Mouse (Mus musculus): Measurements from ENCODE around the gene Sgsm2. TPM values are rescaled to one million over a fixed set of nuclear protein-coding genes. Genes with fewer than 3 reads are reported as not detected.

Sgsm2 gene
- total RNA-seq, 4 experiments from 2014 or later: 79.3 to 105 (median 92.2) TPM

DNA sequence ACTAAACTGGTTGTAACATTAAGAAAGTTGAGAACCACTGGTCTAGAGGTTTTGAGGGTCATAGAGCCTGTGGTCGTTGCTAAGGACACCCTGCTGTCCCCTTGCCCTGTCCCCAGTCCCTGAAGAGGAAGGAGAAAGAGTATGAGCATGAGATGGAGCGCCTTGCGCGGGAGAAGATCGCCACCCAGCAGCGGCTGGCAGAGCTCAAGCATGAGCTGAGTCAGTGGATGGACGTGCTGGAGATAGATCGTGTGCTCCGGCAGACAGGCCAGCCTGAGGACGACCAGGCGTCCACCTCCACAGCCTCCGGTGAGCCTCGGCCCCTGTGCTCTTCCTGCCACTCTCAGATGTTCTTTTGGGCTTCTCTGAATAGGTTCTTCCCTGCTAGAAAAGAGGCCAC, 54.8 kb downstream of the Sgsm2 start:
- DNase-seq (ENCODE audit: low spot score in 2 of 2): no peak

- DNase-seq (ENCODE audit: low spot score in 2 of 2): no peak
Observed at GRCm38 (mm10) chr11:74841366-74841765, 55.5 kb downstream of the Sgsm2 start.

- no peak for DNase-seq (ENCODE audit: low spot score in 2 of 2)
Observed at GRCm38 (mm10) chr11:74840739-74841138, 56.1 kb downstream of the Sgsm2 start.

DNA sequence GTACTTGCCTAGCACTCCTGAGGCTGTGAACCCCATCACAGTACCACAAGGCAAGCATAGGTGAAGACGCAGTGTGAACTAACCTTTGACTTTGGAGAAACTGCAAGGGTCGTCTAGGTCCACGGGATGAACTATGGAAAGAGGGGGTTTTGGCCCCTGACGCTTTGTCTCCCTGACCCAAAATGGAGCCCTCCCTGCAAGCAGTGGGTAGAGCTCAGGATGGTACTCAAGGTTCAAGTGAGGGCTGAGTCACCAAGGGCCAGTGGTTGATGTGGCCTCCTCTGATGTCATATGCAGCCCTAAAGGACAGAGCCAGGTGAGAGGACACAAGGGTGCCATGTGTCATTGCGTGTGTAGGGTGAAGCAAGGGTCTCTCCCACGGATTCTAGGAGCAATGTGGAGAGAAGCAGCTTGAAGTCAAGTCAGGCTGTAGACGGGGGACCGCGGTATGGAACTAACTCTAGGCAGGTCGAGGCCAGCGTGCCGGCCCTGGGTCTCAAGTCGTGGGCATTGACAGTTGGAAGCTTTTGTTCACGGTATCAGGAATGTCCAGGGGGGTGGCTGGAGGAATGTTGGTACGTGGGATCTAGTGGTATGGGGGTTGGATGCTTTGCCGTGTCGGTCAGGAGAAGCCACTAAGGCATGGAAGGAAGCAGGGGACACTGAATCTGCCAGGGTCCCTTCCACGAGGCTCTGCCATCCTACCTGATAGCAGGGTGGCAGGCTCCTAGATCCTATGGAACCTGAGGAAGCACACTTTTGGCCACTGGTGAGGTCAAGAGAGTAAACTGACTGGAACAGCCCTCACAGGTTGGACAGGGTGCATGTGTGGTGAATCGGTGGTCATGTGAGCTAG, 56.8 kb downstream of the Sgsm2 start:
- no peak for DNase-seq (ENCODE audit: low spot score in 2 of 2)

DNA sequence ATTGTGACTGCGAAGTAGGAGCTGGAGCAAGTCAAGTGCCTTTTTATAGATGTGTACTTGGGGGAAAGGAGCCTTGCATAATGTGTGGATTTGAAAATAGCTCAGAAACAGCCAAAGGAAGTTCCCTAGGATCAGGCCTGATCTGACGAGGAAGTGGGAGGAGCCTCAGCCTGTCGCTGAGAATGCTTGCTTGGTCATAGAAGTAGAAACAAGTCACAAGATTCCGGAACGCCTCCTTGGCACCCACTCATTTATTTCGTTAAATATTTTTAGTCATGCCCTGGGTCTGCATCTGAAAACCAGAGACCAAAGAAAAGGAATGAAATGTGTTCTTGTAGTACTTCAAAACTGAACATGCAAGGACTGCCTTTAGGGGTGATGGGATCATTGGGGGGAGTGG, 57.9 kb downstream of the Sgsm2 start:
- DNase-seq (ENCODE audit: low spot score in 2 of 2): no peak

GRCm38 (mm10) chr11:74838441-74838840, 58.4 kb downstream of the Sgsm2 start:
- peak; percentile 86 to 87 for DNase-seq (ENCODE audit: low spot score in 2 of 2)

DNA sequence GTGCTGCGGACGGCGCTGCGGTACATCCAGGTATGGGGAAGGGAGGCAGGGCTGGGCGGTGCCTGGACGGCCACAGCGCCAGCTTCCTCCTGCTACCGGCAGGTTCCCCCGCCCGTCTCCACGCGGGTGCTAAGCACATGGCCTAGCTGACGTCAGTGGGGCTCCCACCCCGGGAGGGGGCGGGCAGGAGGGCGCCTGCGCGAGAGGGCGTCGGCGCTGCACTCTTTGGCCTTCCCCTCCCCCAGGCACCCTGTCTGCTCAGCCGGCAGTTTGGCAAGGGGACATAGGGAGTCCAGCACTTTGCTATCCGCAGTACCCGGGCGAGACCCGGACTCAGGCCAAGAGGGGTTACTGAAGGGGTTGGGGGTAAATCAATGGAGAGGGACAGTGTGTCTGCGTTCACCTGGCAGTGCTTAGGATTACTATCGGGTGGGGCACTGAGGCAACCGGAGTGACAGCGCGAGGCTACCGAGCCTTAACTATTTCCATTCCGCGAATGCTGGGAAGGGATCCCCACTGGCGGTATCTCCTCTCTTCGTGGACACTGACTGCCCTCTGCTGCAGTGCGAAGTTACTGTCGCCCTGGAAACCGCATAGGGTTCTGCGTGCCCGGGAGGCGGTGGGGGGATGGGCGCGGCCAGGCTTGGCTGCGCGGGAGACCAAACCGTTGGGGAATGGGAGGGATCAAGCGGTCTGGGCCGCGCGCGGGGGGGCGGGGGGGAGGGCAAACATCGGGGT, 59.0 kb downstream of the Sgsm2 start:
- peak; percentile 87 to 88 for DNase-seq (ENCODE audit: low spot score in 2 of 2)

DNA sequence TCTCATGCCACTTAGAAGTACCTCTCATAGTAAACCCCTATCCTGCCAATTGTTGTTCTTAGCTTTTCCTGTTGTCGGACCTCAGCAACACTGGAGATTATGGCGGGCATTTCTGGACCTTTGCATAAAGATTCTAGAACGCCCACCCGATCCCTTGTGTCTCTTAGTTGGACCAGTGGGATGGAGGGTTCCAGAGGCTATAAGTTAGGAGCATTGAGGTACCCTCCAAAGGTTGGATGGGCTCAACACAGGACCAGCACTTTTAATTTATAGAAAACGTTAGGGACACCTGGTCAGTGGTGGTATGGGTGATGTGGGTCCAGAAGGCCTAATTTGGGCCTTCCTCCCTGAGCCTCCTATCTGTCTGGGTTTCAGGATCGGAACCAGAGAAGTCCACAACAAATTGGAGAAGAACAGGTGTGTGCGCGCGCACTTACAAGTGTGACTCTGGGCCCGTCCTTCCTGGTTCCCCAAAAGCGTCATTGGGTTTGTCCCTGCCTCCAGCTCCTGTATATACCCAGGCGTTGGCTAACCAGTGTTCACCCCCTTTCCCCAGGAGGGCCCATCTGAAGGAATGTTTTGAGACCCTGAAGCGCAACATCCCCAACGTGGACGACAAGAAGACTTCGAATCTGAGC, 59.7 kb downstream of the Sgsm2 start:
- no peak for DNase-seq (ENCODE audit: low spot score in 2 of 2)

GRCm38 (mm10) chr11:74836225-74837055, 60.4 kb downstream of the Sgsm2 start:
- DNase-seq (ENCODE audit: low spot score in 2 of 2): no peak

GRCm38 (mm10) chr11:74835593-74836224, 61.2 kb downstream of the Sgsm2 start:
- DNase-seq (ENCODE audit: low spot score in 2 of 2): no peak

GRCm38 (mm10) chr11:74834650-74835277, 62.1 kb downstream of the Sgsm2 start:
- DNase-seq (ENCODE audit: low spot score in 2 of 2): no peak

- no peak for DNase-seq (ENCODE audit: low spot score in 2 of 2)
Observed at GRCm38 (mm10) chr11:74834359-74834638, 62.6 kb downstream of the Sgsm2 start.

DNA sequence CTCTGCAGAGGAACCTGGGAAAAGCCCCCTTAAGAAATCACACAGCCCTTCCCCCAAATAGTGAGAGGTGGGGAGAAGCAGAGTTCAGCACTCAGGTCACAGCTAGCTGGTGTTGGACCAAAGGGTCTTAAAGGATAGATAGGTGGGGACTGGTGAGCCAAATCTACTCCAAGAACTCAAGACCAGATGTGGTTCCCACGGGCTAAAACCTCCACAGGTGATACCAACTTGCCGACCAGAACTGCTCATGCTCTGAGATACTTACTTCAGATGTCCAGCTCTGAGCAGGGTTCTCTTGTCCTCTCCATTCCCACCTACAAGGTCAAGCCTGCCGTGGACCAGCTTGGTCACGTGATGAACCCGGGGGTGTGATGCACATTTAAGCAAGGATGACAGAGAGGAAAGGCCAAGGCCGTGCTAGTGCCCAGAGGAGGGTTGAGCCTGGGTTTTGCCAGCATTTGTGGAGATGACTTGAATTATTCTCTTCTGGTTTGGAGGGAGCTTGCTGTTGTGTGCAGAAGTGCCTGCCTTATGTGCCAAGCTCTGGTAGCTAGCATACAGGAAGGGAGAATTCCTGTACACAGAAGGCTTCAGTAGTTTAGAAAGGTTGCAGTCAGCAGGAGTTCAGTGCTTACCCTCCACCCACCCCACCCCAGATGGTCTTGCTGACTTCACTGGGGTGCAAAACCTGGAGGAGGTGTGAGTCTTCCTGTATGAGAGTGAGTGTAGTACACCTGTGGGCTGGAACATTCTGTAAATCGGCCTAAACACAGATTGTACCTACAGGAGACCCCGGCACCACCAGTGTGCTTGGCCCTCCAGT, 63.1 kb downstream of the Sgsm2 start:
- DNase-seq (ENCODE audit: low spot score in 2 of 2): no peak

DNA sequence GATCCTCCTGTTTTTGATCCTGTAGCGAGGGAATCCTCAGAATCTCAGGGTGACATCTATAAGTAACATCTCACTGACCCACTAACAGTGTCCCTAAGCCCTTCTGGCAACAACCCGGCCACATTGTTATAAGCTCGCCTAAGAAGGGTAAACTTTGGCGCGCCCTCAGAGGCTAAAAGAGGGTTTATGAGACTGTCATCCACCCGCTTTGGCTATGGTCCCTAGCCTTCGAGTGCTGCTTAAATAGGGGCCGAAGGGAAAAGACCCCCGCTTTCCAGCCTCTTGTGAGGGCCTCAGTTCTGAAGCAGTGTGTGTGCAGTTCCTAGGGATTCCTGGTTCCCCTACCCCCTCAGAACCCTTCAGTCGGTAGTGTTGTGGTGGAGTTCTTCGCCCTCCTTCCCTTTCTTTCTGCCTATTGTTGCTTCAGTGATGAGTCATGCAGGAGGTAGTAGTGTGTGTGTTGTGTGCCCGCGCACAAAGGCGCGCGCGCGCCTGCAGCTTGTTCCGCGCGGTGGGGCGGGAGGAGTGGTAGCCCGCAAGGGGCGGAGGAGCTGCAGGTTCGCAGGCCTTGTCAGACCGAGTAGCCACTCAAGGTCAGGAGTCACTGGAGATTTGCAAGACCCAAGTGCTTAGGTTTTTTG, 64.2 kb downstream of the Sgsm2 start:
- DNase-seq (ENCODE audit: low spot score in 2 of 2): no peak

GRCm38 (mm10) chr11:74831606-74832451, 65.0 kb downstream of the Sgsm2 start:
- DNase-seq (ENCODE audit: low spot score in 2 of 2): peak; percentile 97 to 98

DNA sequence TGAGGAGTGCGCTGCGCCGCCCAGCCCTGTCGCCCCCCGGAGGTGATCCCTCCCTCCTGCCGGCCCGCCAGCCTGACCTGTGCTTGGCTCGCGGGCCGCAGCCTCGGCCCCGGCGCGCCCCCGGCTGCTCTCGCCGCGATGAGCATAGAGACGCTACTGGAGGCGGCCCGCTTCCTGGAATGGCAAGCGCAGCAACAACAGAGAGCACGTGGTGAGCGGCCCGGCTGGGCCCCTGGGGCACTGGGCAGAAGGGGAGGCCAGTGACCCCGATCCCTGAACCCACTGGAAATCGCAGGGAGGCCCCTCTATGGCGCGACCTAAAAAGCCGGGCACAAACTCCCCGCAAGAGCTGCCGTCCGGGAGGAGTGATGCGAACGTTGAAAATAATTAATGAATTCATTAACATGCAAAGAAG, 65.7 kb downstream of the Sgsm2 start:
- no peak for DNase-seq (ENCODE audit: low spot score in 2 of 2)

- DNase-seq (ENCODE audit: low spot score in 2 of 2): peak; percentile 99
Observed at GRCm38 (mm10) chr11:74830256-74831161, 66.4 kb downstream of the Sgsm2 start, which contains the start of gene Mnt. Gene Mnt (plus strand): TSS chr11:74830920.

All from layer of hippocampus, adult 8-10 months (tissue).